Mouse (Mus musculus): Measurements from ENCODE around the gene Gm8857.
"Not testable (repeated sequence)": the region's sequence is repeated elsewhere in the genome, so short reads cannot be mapped to it uniquely, and the experiment has no call there.

DNA sequence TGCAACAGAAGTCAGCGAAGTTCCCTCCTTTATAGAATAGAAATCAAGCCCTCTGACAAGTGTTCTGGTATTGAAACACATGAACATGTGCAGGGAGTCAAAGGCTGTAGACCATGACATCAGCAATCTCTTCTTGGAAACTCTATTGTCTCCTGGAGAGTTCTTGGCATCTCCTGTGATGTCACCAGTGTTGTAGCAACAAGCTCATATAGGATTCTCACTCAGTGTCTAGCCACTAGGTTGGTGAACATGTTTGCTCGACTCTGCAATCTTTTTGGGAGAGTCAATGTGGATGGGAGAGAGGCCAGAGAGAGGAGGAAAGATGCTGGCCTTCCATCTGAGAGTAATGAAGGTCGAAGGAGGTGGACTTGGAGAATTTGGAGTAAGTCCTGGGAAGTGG is at the start of gene Gm8857, which contains the start of gene Gm8871:
- not testable (repeated sequence) for TF ChIP-seq CTCF (IDR thresholded peaks at IDR 0.05; ENCODE audit: extremely low read depth, insufficient read depth, insufficient read length, insufficient replicate concordance); POLR2A (IDR thresholded peaks at IDR 0.05; ENCODE audit: low read depth, low read length)
